Mouse (Mus musculus) kidney, postnatal 10 days (tissue): ENCODE measurements around the gene Dnah11.

Experiments used
- DNase-seq: peaks from one replicate; pipeline ENCODE4 v3.0.0; 2021; ENCODE audit warnings: mixed read lengths

Gene Dnah11

DNA sequence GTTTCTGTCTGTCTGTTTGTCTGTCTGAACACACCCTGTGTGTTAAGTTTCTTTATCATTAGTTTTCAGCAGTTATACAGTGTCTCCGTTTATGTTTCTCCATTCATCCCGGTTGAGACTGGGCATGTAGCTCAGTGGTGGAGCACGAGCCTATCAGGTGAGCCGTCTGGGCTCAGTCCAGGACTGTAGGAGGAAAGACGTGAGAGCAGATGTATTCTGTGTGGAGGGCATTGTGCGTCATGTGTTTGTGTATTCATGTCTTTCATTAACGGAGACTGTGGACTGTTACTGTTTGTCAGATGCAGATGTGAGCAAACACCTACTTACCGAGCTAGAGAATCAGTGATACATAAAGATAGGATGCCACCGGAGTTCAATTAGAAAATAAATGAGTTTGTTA, 341.8 kb downstream of the Dnah11 start:
- DNase-seq, result no peak

DNA sequence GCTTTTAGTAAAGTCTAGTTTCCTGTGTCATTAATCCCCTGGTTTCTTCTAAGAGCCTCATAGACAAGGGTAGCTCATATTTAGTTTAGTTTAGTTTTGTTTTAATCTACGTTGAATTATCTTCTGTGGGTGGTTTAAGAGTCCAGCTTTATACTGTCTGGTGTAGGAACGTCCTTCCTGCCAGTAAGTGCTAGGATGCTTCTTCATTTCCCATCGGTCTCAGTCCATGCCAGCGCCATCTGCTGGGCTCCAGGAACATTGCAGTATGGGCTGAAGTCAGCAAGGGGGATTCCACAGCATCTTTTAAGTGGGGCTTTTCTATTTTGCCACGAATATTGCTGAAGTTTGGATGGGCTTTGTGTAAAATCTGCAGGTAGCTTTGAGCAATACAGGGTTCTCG, 345.5 kb downstream of the Dnah11 start:
- peak; percentile 75 for DNase-seq

DNA sequence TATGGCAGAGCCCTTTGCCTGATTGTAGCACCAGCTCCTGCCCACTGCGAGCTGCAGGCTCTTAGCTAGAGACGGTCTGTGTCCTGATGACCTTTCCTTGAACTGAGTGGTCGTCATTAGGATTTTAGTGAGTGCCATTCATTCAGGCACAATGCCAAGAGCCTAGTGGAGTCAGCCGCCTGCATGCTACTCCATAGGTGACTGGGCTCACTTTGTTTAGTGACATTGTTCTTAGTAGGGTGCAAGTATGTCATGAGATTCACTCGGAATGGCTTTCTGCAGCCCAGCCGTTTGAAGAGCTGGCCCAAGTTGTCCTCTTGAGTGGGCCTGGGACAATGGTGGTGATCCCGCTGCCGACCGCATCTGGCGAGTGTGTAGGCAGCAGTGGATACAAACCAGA, 348.4 kb downstream of the Dnah11 start:
- DNase-seq, result no peak

DNA sequence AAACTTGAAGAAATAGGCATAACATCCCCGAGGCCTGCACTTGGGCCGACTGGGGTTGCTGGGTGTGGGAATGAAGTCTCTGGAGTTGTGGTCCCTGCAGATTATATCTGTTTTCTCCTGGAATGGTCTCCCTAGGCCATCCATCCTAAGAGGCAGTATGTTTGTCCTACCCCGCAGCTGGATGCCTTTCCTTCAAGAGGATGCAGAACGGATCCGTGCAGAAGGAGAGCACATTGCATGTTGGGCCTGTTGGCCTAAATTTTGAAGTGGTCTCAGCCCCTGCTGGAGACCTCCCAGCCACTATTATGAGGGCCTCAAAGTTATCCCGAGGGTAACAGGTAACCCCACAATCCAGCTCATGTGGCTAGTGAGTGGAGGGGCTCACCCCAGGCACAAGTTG, 350.2 kb downstream of the Dnah11 start:
- DNase-seq, result no peak

DNA sequence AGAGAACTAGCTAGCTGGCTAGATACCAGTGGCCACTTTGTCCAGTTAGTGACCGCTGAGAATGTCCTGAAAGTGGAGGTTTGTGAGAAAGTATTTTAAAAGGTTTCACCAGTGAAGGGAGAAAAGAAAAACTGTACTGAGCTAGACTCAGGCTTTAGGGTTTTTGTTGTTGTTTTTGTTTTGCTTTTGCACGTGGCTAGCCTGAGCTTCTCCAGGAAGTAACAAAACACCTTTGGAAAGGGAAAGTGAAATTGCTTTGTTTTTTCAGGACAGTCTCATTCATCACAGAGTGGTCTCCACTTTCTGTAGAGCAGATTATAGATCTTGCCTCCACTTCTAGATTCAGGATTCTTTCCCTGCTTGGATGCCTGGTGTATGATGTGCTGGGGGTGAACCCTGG, 353.9 kb downstream of the Dnah11 start:
- DNase-seq, result no peak

DNA sequence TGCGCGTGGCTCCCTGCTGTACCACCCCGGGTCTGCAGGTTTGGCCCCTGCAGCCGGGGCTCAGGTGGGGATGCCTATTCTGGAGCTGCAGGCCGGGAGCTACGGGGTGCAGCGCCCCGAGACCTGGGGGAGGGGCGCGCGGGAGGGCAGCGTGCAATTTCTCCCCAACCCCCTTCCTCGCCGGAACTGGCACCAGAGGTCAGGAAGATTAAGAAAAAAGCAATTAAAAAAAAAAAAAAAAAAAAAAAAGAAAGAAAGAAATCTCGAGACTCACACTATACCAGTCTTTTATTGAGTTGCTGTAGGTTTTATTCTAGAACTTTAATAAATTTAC, 354.8 kb downstream of the Dnah11 start:
- no peak for DNase-seq

DNA sequence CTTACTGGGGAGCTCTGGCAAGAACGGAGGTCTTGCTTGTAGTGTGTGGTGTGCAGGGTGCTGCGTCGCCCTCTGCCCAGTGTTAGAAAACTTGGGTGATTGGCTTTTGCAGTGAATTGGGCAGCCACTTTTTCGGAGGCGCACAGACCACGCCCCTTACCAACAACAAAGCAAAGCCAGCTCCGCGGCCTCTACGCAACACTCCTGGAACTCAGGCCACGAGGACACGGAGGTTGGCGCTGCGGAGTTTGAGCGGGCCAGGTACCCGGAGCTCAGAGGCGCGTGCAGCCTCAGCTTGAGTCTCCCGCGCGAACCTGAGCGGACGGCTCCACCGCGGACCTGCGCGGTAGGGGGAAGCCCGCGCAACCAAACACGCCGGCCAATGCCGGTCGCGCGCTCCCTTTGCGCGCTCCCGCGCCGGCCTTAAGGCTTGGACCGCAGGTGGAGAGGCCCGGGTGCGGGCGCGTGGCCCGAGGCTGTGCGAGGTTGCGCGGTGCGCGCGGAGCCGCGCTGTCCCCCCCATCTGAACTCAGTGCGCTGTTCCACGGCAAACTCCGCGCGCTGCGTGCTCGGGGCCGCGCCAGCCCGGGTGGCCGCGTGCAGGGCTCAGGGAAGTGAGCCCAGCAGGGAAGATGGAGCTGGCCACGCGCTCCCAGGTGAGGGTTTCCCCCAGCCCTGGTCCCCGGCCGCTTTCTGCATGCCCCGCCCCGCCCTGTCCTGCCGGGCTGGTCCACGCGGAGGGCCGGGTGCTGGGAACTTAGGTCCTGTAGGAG, 355.4 kb downstream of the Dnah11 start:
- DNase-seq, result peak; percentile 76

DNA sequence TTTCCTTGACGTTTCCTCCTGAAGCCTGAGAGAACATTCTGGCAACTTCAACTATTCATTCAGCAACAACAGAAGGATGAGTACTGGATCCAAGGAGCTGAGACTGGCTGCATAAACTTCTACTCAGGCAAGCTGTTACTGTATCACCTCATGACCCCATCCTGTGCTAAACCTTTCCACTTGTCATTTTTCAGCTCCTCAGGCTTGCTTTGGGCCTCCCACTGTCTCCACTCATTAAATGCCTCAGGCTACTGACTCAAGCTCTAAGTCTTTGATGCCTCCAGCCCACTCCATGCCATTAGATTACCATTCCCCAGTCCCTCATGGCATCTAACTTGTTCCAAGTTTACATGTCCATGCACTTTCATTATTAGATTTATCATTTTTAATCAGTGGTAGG, 356.2 kb downstream of the Dnah11 start:
- DNase-seq, result no peak

DNA sequence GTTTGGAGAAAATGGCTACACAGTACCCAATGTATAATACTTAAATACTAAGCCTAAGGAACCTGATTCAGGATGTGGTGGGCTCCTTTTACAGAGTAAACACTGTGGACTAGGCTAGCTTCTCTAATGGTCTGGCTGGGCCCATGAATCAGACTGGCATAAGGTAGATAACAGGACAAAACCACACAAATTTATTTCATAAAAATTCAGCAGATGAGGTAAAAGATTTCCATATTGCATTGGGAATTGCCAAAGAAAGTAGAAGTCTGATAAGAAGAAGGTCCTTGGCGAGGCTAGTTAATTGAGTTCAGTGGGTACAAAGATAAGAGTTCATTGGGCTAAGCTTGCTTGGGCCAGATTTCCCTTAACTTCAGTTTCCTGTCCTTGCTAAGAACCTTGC, 358.1 kb downstream of the Dnah11 start:
- DNase-seq, result no peak

DNA sequence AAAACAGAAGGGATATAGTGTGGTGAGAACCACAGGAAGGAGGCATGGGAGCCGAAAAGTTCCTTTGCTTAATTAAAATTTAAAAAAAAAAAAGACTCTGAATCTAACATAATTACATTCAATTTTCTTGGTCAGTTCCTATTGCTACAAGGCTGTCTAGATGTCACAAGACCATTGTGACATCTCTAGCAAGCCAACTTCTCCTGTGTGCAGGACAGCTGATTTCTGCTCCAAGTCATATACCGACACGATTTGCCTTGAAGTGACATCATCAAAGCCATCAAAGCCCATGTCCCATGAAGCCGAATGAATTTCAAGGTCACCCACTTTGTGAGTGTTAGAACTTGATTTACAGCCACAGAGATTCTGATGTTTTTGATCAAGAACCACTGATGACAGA, 361.5 kb downstream of the Dnah11 start:
- DNase-seq, result no peak

DNA sequence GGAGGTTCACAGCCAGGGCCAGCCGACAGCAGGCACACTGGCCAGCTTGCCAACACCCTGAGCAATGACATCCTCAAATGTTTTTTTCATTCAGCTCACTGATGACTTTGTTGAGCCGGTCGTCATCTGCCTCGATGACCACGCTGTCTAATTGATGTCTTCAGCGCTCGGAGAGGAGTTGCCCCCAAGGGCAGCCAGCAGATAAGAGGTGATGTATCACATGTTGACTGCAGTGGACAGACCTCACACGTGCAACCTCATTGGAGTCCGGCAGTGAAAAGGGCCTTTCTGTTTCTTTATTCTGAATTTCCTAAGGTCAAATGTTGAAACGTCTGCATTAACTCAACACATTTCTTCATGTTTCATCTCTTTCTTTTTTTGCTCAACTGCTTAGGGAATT, 363.5 kb downstream of the Dnah11 start:
- DNase-seq, result no peak

DNA sequence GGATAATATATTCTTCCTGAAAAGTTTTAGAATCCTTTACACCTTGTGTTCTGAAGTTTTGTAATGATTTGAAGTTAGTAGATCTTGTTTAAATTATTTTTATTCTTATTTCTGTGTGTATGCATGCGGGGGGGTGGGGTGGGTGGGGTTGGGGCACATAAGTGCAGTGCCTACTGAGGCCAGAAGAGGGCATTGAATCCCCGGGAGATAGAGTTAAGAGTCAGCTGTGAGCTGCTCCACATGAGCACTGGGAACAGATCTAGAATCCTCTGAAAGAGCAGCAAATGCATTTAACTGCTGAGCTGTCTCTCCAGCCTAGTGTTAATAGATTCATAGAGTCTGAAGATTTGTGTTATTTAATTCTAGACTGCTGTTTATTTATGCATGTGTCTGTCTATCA, 364.2 kb downstream of the Dnah11 start:
- DNase-seq, result no peak

DNA sequence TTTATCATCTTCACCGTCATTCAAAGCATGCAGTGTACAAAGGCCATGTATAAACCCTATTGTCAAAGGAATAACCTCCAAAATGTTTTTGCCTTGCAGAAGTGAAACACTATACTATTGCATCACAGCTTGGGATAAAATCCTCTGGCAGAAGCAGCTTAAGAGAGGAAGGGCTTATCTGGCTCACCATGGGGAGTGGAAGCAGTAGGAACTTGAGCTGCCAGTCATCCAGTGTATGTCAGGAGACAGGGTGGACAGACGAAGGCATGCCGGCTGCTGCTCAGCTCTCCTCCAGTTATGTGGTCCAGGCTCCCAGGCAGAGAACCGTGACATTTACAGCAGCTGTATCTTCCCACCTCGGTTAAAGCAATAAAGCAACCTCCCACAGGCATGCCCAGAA, 366.7 kb downstream of the Dnah11 start:
- DNase-seq, result no peak

DNA sequence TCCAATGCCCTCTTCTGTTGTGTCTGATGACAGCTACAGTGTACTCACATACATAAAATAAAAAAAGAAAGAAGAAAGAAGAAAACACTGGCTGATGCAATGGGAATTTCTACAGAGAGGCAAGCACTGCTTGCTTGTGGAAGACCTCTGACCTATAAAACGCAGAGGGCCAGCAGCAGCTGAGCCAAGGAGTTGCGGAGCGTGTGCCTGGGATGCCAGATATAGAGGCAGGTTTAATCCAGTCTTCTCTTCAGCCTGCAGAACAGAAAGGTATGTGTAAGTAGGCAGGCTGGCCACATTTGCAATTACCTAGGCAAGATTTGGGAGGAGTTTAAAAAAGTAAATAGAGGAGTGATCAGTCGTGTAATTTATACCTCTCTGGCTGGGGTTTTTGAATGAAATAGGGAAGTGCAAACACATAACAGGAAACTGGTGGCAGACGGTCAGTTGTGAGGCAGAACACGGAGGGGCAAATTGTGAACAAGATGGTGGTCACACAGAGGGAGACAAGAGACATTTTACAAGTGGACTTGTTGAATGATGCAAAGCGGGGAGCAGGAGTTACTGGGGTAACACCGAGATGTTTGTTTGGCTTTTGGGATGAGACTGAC, 367.4 kb downstream of the Dnah11 start:
- no peak for DNase-seq

DNA sequence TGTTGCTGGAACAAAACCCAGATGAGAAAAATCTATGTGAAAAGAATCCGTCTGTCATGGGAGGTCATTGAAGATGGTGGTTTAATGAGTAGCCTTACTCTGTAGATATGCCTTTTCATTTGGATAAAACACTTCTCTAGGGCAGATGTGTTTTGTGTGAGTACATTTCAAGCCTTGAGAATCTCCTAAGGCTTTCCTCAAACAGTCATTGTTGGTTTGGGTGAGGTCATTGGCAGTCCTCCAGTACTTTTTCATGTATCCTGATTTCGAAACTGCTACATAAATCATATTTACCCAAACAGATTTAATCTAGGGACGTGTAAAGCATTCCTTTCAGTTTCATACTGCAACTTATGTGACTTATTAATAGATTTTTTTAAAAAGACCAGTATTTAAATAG, 370.5 kb downstream of the Dnah11 start:
- DNase-seq, result peak; percentile 26
